Mouse (Mus musculus) thymus, adult 2 months (tissue): ENCODE results near the gene Sv2c. TPM values are rescaled to one million over a fixed set of nuclear protein-coding genes. Genes with fewer than 3 reads are reported as not detected.

Experiments
- DNase-seq: peaks from one replicate; pipeline ENCODE4 v3.0.0; 2021
- H3K27ac ChIP-seq: fragments of 200-500 bp; 2 replicates; pipeline ENCODE4 v1.5.1; 2012; ENCODE audit warnings: low read length, control low read depth; ENCODE audit not compliant: control insufficient read depth, insufficient read depth
- H3K27me3 ChIP-seq: fragments of 200-500 bp; 2 replicates; pipeline ENCODE4 v1.6.1; 2012; ENCODE audit warnings: mild to moderate bottlenecking, low read length, moderate library complexity, mixed read lengths; ENCODE audit not compliant: control insufficient read depth, insufficient read depth
- H3K36me3 ChIP-seq: fragments of 200-500 bp; 2 replicates; pipeline ENCODE4 v1.6.1; 2012; ENCODE audit warnings: mild to moderate bottlenecking, low read length, moderate library complexity; ENCODE audit not compliant: control insufficient read depth, insufficient read depth
- H3K4me1 ChIP-seq: fragments of 200-500 bp; replicated peaks from 2 replicates; pipeline ENCODE4 v1.6.1; 2012; ENCODE audit warnings: low read length; ENCODE audit not compliant: control insufficient read depth, insufficient read depth
- H3K4me3 ChIP-seq: fragments of 200-500 bp; 2 replicates; pipeline ENCODE4 v1.5.1; 2012; ENCODE audit warnings: mild to moderate bottlenecking, low read length, control low read depth, moderate library complexity; ENCODE audit not compliant: control insufficient read depth, insufficient read depth
- CTCF ChIP-seq: fragments of 200-500 bp; IDR thresholded peaks from 2 replicates; pipeline ENCODE4 v1.5.1; 2012; ENCODE audit warnings: mild to moderate bottlenecking, control low read depth, low read length, moderate library complexity, borderline replicate concordance; ENCODE audit not compliant: control insufficient read depth, poor library complexity, insufficient read depth; ENCODE audit errors: extremely low read depth
- POLR2A ChIP-seq: fragments of 200-500 bp; IDR thresholded peaks from 2 replicates; pipeline ENCODE4 v1.6.1; 2012; ENCODE audit warnings: mild to moderate bottlenecking, low read length, control low read depth, moderate library complexity; ENCODE audit not compliant: control insufficient read depth, poor library complexity, insufficient read depth; ENCODE audit errors: extremely low read depth
- WGBS: fragments of 180-500 bp; shearing (Covaris S2); methylation state at CpG from one replicate; pipeline ENCODE4 v1.1.7; 2018; 5-methylcytosine and 5-hydroxymethylcytosine counted together
- polyA plus RNA-seq: library from polyadenylated mRNA; depleted of rRNA; stranded (reverse); fragments of >200 nt; gene quantifications from 2 replicates; pipeline ENCODE4 v1.2.3, GENCODE M21; 2012

Gene Sv2c
- polyA plus RNA-seq, 1 experiment: 0.09 TPM

- Histone ChIP-seq H3K4me1 (no peaks in the 10 kb centered on the region), H3K4me3 (no peak overlapping the region), H3K27me3 (no peaks in the 10 kb centered on the region), H3K27ac (no peak overlapping the region), H3K36me3 (no peaks in the 10 kb centered on the region)
- no peak for DNase-seq
- TF ChIP-seq CTCF: no peak
- no peak for TF ChIP-seq POLR2A
- WGBS: 95% methylated on average over 2 of the region's 2 CpGs
Measured at GRCm38 (mm10) chr13:96166593-96166992, 34.2 kb upstream of the Sv2c start.

DNA sequence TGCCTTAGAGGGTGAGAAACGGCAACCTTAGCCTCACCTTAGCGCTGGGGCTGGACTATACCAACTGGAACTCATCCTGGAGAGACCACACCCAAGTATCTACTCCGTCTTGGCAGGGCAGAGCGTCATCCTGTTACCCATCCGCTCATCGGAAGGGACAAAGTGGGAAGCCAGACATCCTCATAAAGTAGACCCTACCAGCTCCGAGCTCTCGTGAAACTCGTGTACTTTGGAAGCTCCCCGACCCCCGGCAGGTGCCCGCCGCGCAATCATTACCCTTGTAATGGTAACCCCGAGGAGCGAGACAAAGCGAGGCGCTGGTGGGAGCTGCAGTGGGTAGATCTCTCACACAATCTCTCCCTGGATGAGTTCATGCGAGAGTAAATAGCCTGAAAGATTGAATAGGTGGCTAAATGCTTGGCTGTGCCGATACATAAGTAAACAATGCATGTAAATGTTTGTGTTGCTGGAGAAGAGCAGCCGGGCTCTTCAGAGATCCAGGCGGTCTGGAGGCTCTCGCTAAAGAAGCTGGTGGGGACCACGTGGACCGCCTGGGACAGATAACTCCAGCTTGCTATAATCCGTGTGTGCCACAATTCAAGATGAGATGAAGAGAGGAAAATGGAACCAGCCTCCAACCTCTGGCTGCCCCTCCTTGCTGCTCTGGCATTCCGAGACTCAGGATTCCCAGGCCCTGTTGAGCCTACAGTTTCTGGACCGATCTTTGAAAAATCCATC is 1.2 kb upstream of the Sv2c start:
- TF ChIP-seq POLR2A (no peak), CTCF (no peak)
- peaks cover 11% of the 10 kb centered on the region; the same call in 1 of the 2 replicates for H3K27me3 ChIP-seq

GRCm38 (mm10) chr13:96132833-96133232 is 456 bp upstream of the Sv2c start:
- H3K4me1 ChIP-seq: no peaks in the 10 kb centered on the region
- WGBS: 5% methylated on average over 15 of the region's 15 CpGs
- no peak overlapping the region for H3K27ac ChIP-seq
- H3K36me3 ChIP-seq: no peaks in the 10 kb centered on the region
- DNase-seq: no peak
- H3K4me3 ChIP-seq: no peak overlapping the region
- peaks cover 11% of the 10 kb centered on the region; the same call in 1 of the 2 replicates for H3K27me3 ChIP-seq
- TF ChIP-seq POLR2A (no peak), CTCF (no peak)

More for the DNA sequence above, 1.2 kb upstream of the Sv2c start:
- no peak for DNase-seq
- Histone ChIP-seq H3K4me3 (no peak overlapping the region), H3K27ac (no peak overlapping the region), H3K4me1 (no peaks in the 10 kb centered on the region), H3K36me3 (no peaks in the 10 kb centered on the region)
- 16% methylated on average over 28 of the region's 28 CpGs for WGBS

DNA sequence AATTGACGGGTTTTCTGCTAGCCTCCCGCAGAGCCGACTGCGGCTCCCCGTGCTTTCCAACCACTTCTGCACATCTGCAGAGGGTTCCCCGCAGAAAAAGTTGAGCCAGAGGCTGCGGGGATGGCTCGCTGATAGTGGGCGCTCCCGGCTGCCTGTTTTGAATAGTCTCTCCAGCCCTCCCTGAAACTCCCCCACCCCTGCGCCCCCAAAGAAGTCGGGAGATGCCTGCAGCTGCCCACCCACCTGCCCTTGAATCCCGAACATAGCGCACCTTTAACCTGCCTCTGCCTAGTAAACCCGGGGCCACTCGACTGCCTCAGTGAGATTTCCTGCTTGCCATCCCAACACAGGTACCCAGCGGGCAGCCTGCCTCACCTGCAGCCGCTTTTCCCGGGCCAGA is 466 bp downstream of the Sv2c start:
- peaks cover 11% of the 10 kb centered on the region; the same call in 1 of the 2 replicates for H3K27me3 ChIP-seq
- WGBS: 2% methylated on average over 19 of the region's 19 CpGs
- no peak overlapping the region for H3K4me3 ChIP-seq
- no peaks in the 10 kb centered on the region for H3K4me1 ChIP-seq
- TF ChIP-seq CTCF (no peak), POLR2A (no peak)
- no peaks in the 10 kb centered on the region for H3K36me3 ChIP-seq
- DNase-seq: no peak
- H3K27ac ChIP-seq: no peak overlapping the region

DNA sequence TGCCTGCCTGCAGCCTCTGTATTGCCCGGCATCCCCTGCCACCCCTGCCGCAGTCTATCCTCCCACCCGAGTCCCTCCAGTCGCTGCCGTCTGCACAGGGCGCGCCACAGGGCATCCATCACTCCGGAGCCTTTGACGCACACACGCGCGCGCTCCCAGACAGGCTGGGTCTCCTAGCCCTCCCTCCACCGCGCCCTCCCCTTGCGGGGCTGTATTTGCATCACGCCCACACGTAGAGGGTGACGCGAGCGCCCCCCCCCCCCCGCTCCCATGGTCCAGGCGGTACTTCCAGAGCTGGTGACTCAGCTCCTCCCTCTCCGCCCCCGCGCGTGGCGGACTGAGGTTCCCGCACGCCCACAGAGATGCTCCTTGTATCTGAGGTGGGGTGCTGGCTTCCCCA is 1.3 kb downstream of the Sv2c start:
- Histone ChIP-seq H3K4me3 (no peak overlapping the region), H3K4me1 (no peaks in the 10 kb centered on the region), H3K27ac (no peak overlapping the region), H3K36me3 (no peaks in the 10 kb centered on the region), H3K27me3 (peaks cover 11% of the 10 kb centered on the region; the same call in 1 of the 2 replicates)
- 9% methylated on average over 27 of the region's 30 CpGs for WGBS
- TF ChIP-seq POLR2A: no peak
- no peak for TF ChIP-seq CTCF
- no peak for DNase-seq

DNA sequence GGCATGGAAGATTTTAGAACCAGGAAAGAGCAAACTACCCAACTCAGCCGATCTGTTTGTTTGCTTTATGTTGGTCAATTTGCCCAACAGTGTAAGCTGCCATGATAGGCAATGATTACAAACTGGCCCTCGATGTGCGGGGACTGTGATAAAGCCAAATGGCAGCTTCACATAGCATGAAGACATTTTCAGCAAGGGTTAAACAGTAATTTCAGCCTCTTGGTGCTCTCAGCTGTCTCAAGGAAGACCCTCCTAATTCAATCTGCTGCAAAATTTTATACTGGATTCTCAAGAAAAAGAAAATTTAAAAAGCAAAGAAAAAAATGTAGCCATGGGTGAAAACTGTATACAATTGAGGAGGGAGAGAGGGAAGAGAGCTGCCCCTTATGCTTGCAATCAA is 3.3 kb downstream of the Sv2c start:
- DNase-seq: no peak
- TF ChIP-seq CTCF: no peak
- TF ChIP-seq POLR2A: no peak
- Histone ChIP-seq H3K27ac (no peak overlapping the region), H3K4me1 (no peaks in the 10 kb centered on the region), H3K27me3 (peaks cover 11% of the 10 kb centered on the region; the same call in 1 of the 2 replicates), H3K36me3 (no peaks in the 10 kb centered on the region), H3K4me3 (no peak overlapping the region)
- 90% methylated on average over 3 of the region's 3 CpGs for WGBS

DNA sequence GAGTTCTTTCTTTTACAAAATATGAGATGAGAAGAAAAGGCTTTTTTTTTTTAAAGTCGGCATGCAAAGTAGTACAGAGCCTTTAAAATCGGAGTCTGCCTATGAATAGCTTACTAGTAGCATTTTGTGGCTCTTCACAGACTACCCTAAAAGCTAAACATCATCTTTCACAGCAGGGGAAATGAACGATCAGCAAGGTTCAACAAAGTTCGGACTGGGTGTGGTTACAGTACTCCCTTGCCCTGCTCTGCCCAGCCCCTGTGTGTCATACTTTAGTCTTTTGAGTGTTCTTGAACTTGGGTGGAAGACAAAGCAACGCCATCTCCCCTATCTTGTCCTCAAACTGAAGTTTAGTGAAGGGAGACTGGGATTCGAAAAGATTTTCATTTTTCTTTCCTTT is 5.7 kb downstream of the Sv2c start:
- Histone ChIP-seq H3K4me1 (no peaks in the 10 kb centered on the region), H3K36me3 (no peaks in the 10 kb centered on the region), H3K27me3 (no peaks in the 10 kb centered on the region), H3K4me3 (no peak overlapping the region), H3K27ac (no peak overlapping the region)
- no peak for DNase-seq
- TF ChIP-seq POLR2A: no peak
- no peak for TF ChIP-seq CTCF
- whole genome bisulfite sequencing: 77% methylated on average over 6 of the region's 6 CpGs
